Mouse (Mus musculus): Measurements from ENCODE around the gene Amn.

DNA sequence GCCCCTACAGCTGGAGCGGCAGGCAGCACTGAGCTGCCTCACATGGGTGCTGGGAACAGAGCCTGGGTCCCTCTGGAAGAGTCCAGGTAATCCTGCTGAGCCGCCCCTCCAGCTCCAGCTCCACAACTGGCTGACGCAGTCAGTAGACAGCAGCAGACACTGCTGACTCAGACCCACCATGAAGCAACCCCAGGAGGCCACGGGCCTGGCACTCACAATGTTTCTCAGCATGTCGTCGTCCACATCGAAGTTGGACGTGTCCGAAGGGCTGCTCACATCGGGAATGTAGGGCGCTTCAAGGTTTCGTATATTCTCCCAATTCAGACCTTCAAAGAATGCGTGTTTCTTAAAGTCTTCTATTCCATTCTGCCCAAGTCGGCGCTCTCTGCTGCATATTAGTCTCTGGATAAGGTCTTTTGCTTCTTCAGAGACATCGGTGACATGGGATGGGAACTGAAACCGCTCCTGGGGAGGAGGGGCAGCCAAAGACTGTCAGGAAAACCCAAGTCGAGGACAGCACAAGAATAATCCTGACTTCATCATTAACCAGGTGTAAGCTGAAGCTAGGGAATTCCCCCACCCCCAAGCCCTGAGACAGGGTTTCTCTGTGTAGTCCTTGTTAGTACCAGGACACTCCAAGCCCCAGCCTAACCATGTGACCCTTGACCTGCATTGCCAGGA, 55.0 kb downstream of the Amn start:
- TF ChIP-seq POLR2A (IDR thresholded peaks at IDR 0.05; ENCODE audit: borderline replicate concordance, control insufficient read depth, low read depth, low read length) (no peak), CTCF (IDR thresholded peaks at IDR 0.05; ENCODE audit: control insufficient read depth, insufficient read depth, low read length) (no peak)

All from bone marrow, adult 2 months (tissue).